Mouse (Mus musculus): ENCODE measurements around the gene Neurl4.
A peak's percentile ranks its signal among the peaks of the same experiment; 100 is the strongest.
"Not testable (repeated sequence)": the region's sequence is repeated elsewhere in the genome, so short reads cannot be mapped to it uniquely, and the experiment has no call there.

Neurl4 gene

GRCm38 (mm10) chr11:69913554-69914371, 12.9 kb downstream of the Neurl4 start, which contains the start of gene Gps2:
Gps2 (plus strand) TSS chr11:69913888.
- peak; percentile 95 for DNase-seq (ENCODE audit: low read depth)

DNA sequence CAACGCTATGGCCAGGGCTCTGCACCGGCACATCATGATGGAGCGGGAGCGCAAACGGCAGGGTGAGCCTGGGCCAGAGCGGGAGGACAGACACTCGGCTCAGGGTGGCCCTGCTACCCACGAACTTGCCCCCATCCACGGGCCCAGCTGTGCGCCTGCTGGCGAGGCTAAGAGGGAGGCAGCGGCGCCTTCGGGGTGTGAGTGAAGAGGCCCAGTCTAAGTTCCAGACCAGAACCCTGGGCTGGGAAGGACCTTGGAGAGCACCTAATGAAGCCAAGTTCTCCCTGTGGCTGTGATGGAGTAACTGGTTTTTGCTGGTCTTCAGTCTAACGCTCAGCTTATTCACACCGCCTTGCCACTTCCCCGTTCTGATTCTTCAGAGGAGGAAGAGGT, 13.5 kb downstream of the Neurl4 start:
- peak; percentile 72 for DNase-seq (ENCODE audit: low read depth)

DNA sequence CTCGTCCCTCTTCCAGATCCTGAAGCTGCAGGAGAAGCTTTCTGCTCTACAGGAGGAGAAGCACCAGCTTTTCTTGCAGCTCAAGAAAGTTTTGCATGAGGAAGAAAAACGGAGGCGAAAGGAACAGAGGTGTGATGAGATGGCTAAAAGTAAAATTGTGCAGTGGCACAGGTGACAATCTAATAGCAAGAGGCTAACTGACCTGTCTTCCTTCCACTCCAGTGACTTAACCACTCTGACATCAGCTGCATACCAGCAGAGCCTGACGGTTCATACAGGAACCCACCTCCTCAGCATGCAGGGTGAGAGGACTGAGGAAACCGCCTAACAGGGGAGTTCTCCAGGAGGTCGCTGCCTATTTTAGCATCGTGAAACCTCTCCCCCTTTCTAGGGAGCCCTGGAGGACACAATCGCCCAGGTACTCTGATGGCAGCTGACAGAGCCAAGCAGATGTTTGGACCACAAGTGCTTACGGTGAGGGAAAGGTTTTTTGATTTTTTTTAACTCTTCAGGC, 14.1 kb downstream of the Neurl4 start:
- DNase-seq (ENCODE audit: low read depth), result no peak

DNA sequence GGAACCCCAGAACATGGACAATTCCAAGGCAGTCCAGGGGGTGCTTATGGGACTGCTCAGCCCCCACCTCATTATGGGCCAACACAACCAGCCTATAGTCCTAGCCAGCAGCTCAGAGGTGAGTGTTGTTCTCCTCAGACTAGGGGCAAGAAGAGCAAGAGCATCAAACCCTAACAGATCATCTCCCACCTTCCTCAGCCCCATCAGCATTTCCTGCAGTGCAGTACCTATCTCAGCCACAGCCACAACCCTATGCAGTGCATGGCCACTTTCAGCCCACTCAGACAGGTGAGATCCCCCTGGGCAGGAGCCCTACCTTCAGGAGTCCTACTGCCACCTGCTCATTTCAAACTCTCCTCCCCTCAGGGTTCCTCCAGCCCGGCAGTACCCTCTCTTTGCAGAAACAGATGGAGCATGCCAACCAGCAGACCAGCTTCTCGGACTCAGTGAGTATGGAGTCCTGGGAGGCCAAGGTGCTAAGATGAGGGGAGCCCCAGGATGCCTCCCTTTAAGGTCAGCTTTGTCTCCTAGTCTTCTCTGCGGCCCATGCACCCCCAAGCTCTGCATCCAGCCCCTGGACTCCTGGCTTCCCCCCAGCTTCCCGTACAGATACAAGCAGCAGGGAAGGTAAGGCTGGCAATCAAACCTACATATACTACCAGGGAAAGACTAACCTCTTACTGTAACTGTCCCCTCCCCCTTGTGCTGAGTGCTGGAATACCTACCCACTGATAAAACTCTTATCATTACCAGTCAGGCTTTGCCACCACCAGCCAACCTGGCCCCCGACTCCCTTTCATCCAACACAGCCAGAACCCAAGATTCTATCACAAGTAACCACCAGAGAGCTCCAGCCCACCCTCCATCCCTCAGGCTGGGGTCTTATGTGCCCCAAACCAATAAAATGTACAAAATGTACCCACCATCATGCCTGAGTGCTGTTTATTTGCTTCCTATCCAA, 15.1 kb downstream of the Neurl4 start:
- no peak for DNase-seq (ENCODE audit: low read depth)

DNA sequence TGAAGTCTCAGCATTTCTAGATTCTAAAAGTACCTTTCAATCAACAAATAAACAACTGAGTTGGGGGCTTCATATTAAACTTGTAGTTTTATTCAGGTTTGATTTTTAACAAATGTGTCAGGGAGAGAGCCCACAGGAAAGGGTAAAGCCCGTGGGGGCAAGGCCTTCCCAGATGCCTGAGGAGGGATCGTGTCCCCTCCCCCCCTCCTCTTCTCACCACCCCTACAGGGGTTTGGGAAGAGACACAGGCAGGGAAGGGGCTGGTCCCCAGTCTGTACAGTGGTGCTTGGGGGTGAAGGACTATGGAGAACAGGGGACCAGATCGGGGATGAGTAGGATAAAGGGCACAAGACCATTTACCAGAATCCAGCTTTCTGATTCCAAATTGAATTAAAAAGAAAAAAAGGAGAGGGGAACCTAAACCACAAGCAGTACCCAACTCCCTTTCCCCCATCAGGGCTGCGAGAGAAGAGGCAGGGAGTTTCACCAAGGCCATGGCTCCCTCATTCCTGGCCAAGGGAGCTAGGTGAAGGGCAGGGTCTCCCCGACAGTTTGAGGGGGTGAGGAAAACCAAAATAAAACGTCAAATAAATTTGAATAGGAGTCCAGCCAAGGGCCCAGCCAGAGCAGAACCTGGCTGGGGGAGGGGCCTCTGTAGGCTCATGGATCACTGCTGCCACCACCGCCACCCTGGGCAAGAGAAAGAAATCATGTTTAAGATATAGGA, 15.9 kb downstream of the Neurl4 start:
- not testable (repeated sequence) for DNase-seq (ENCODE audit: low read depth)

DNA sequence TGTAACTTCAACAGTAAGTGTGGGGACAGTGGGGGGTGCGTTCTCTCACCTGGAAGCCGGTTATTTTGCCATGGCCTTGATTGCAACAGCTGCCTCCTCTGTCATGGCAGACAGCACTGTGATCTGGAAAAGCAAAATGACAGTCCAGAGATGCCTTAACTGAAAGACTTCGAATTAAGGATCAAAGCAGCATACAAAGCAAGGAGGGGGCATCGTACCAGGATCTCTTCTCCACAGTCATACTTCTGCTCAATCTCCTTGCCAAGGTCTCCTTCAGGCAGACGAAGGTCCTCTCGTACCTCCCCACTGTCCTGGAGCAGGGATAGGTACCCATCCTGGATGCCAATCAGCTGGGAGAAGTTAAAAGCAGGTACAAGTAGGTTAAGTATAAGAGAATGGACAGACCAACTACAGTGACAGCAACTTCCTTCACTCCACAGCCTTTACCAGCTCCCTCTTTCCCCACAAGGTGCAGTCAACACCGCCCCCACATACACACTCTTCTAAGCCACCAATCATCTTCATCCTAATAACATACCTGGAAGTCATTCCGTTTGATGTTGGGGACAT, 16.6 kb downstream of the Neurl4 start:
- DNase-seq (ENCODE audit: low read depth), result no peak

- no peak for DNase-seq (ENCODE audit: low read depth)
Measured at GRCm38 (mm10) chr11:69918118-69918517, 17.2 kb downstream of the Neurl4 start.

DNA sequence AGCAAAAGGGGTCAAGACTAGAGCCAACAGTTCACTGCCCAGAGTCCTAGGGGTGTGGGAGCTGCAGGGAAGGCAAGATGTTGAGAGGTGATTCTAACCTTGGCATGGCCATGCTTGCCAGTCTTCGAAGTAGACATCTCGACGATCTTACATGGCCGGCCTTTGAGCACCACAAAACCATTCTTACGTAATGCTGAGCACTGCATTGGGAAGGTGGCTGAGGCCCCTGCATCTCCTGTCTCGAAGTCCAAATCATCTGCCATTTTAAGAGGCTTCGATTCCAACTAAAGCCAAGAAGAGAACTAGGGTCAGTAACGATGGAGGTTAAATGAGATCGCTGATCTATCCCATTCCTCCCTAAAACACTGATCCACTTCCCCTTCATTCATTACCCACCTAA, 18.2 kb downstream of the Neurl4 start:
- DNase-seq (ENCODE audit: low read depth), result no peak

DNA sequence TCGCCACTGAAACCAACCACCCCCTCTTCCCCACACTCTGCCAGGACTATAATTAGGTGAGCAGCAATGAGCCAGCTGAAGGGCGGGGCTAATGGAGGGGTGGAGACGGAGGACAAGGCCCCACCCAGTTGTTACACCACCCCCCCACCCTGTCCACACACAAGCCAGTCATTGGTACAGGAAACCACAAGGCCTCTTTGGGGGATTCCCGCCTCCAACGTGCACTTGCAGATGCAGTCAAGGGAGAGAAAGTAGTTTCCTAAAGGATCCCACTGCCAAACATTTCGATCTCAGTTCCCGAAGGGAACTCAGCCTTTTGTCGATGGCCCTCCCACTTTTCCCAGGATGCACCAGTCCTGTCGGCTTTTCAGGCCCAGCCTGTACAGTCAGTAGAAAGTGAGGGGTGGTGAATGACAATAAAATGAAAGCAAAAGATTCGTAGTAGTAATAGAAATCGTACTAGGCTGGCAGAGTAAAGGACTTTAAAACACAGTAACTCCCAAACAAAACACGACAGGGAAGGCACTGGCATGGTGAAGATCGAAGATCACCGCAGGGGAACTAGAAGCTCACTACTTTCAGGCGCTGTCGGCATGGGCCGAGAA, 18.9 kb downstream of the Neurl4 start:
- peak; percentile 95 for DNase-seq (ENCODE audit: low read depth)

DNA sequence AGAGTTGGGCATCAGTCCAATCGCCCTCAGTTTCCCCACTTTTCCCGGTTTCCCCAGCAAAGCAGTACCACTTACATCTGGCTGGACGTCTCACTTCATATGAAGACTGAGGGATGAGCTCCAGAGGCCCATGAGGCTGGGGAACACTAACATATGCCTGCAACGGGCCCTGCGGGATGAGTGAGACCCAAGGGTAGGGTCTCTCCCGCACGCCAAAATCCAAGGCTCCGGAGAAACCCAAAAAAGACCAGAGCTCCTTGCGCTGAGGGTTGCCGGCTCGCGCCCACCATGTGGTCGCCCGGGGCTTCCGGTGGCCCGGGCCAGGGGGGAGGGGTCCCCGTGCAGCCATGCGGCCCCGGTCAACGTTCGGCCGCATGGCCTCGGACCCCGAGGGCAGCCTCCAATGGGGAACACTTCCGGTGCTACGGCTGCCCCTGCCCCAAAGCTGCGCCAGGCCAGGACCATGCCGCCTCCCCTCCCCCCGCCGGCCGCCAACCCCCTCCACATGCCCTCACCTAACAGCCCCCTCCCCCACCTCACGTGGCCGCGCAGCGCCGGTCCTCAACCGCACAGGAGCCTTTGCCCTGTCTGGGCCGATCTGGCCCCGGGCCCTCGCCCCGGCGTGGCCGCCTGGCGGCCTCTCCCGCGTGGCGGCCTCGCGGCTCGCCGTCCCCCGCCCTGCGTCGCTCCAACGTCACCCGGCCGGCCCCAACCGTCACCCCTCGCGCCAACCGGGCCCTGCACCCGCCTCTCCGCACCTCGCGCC, 19.6 kb downstream of the Neurl4 start:
- peak; percentile 54 for DNase-seq (ENCODE audit: low read depth)

- DNase-seq (ENCODE audit: low read depth), result peak; percentile 100
Measured at GRCm38 (mm10) chr11:69921114-69922011, 20.5 kb downstream of the Neurl4 start, which contains the start of gene Eif5a. Eif5a (minus strand) TSS chr11:69921958.

- peak; percentile 44 for DNase-seq (ENCODE audit: low read depth)
Measured at GRCm38 (mm10) chr11:69922012-69922756, 21.3 kb downstream of the Neurl4 start.

- DNase-seq (ENCODE audit: low read depth), result peak; percentile 18
Measured at GRCm38 (mm10) chr11:69922796-69923195, 21.9 kb downstream of the Neurl4 start.

- no peak for DNase-seq (ENCODE audit: low read depth)
Measured at GRCm38 (mm10) chr11:69927501-69927900, 26.6 kb downstream of the Neurl4 start.

GRCm38 (mm10) chr11:69929712-69930111, 28.8 kb downstream of the Neurl4 start:
- DNase-seq (ENCODE audit: low read depth), result no peak

DNA sequence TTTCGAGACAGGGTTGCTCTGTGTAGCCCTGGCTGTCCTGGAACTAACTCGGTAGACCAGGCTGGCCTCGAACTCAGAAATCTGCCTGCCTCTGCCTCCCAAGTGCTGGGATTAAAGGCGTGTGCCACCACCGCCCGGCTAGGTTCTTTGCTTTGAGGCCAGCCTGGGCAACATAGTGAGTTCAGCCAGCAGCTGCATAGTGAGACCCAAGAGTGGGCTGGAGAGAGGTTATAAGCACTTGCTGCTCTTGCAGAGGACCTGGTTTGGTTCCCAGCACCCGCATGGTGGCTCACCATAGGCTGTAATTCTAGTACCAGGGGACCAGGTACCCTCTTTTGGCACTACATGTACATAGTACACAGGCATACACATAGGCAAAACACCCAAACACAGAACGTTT, 29.3 kb downstream of the Neurl4 start:
- not testable (repeated sequence) for DNase-seq (ENCODE audit: low read depth)

DNA sequence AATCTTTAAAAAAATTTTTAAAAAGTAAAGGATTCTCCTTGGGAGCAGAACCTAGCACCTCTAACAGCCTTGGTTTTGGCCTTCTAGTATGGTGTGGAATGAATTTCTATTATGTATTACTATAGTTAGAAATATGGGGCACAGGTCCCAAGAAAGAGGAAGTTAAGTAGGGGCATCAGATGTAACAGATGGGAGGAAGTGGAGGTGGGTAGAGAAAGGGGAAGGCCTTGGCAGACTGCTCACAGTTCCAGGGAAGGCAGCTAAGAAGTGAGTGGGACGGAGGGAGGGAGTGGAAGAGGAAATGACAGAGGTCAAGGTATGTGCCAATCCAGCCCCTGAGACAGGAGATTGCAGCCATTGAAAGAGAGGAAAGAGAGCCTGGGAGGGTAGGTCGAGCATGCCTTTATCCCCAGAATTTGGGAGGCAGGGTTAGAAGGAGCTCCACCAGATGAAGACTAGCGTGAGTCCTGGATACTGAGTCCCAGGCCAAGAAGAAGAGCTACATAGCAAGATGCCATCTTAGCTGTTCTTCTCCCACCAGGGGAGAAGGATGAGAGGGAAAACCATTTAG, 30.2 kb downstream of the Neurl4 start:
- no peak for DNase-seq (ENCODE audit: low read depth)

DNA sequence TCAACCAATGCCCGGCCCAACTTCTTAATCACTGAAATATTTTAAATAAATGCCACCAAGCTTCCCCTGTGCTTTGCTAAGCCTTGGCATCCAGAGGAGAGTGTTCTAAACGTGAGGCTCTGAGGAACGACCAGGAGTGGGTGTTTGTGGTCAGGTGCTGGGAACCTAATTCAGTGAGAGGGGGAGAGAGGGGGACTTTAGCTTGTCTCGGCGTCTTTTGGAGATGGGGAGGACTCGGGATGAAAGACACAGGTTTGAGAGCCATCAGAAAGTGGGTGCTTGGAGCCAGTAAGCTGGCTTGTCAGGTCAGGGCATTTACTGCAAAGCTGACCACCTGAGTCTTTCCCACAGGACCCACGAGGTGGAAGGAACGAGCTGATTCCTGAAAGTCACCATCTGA, 30.9 kb downstream of the Neurl4 start:
- DNase-seq (ENCODE audit: low read depth), result no peak

All from NIH3T3 (cell line).